Mouse (Mus musculus) stomach, postnatal 0 days (tissue): ENCODE results near the gene Dnajc4.
"Not testable (repeated sequence)": the region's sequence is repeated elsewhere in the genome, so short reads cannot be mapped to it uniquely, and the experiment has no call there.

Experiments used
- CTCF ChIP-seq: IDR thresholded peaks from 2 replicates; pipeline ENCODE4 v1.5.1; 2016; ENCODE audit warnings: antibody characterized with exemption, low read depth, mild to moderate bottlenecking, moderate library complexity
- EP300 ChIP-seq: optimal IDR thresholded peaks from 2 replicates; pipeline ENCODE3; 2016; ENCODE audit warnings: antibody characterized with exemption

- not testable (repeated sequence) for TF ChIP-seq CTCF, EP300
Observed at GRCm38 (mm10) chr19:6991166-6991565, 1.2 kb downstream of the Dnajc4 start.
